Mouse (Mus musculus) common myeloid progenitor, adult 5-6 weeks (primary cell): ENCODE data around the gene Cdt1. TPM values are rescaled to one million over a fixed set of nuclear protein-coding genes. Genes with fewer than 3 reads are reported as not detected.

ENCODE experiments used
- ATAC-seq: replicated peaks from 2 replicates; pipeline ENCODE4 v1.8.0; 2016; ENCODE audit warnings: low read depth, mild to moderate bottlenecking, moderate TSS enrichment, inconsistent platforms; ENCODE audit not compliant: poor library complexity, severe bottlenecking
- total RNA-seq: library from RNA; stranded (forward); fragments of 200-1000, 187-1606 nt; gene quantifications from 2 replicates; pipeline ENCODE4 v1.2.3, GENCODE M21; 2017

Gene Cdt1
- total RNA-seq, 1 experiment from 2014 or later, result 53.3 TPM

DNA sequence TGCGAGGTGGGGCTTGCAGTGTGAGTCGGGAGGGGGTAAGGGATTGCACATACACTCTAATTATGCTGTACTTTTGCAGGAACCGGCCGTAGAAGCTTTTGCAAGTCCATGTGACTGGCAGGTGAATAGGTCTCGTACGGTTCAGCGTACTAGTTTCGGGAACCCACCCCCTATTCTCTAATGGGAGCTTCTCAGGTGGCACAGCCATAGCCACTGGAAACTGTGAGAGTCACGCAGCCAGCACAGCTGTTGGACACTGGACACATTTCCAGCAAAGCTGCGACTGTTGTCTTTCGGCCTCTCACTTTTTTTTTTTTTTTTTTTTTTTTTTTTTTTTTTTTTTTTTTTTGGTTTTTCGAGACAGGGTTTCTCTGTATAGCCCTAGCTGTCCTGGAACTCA lies 39.0 kb downstream of the Cdt1 start:
- ATAC-seq, result no peak

- ATAC-seq, result no peak
Measured at GRCm38 (mm10) chr8:122610209-122610608, 42.4 kb downstream of the Cdt1 start.

GRCm38 (mm10) chr8:122610612-122611277 lies 42.9 kb downstream of the Cdt1 start:
- ATAC-seq, result peak; percentile 31

DNA sequence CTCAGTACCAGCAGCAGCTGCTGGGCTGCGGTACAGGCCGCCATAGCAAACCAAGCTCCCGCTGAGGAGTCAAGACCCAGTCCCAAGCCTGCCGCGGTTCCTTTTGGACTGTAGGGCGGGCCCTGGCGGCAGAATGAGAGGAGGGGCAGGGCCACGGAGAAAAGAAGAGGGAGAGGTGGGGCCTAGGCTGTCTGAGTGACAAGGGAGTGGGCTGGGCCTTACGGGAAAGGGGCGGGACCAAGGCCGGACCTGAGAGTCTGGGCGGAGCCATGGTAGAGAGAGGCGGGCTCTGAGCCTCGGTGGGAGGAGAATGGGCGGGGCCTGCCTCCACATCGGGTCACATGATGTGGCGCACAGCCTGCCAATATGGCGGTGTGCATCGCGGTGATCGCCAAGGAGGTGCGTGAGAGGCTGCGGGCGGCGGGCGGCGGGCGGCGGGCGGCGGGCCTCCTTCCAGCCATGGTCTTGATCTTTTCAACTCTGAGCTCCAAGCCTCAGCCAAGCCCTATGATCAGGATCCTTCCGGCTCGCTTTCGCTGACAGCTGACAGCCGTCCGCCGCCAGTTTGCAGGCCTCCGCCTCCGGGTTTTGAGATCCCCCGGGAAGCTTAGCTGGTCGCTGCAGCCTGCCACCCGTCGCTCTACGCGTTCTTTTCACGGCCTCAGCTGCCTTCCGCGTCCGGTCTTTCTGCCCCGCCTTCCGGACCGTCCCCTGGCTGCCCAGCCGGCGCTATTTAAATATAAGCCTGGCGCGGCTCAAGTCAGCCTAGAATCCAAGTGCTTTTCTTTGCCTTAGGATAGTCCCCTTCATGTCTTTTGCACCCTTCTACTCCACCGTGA lies 43.7 kb downstream of the Cdt1 start, which contains the start of the genes Galns and Trappc2l:
TSS of gene Galns (minus strand) at position 169 of the 839 bp plus-strand sequence.
TSS of gene Trappc2l (plus strand) at position 346 of the 839 bp plus-strand sequence.
- peak; percentile 97 for ATAC-seq

- no peak for ATAC-seq
Measured at GRCm38 (mm10) chr8:122616181-122616905, 48.5 kb downstream of the Cdt1 start.

DNA sequence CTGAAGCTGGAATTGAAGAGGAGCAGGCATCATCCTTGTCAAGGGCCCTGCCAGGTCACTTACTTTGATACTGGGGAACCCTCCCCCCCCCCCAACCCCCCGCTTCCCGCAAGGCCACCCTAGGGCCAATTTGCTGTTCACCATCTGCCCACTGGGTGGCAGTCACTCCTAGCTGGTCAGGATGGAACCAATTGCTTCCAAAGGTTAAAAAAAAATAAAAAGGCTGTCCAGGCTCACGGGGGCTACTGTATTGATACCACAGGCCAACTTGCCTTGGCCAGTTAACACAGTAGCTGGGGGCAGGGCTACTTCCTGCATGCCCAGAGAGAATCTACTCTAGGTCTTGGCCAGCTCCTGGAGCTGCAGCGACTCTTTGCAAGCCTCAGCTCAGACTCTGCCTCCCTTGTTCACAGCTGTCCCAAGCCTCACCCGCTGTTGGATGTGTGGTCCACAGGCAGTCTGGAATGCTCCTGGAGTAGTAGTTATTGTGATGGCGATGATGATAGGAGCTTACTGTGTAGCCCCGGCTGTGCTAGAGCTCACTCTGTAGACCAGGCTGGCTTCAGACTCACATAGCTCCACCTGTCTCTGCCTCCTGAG lies 50.2 kb downstream of the Cdt1 start:
- ATAC-seq, result peak; percentile 70

DNA sequence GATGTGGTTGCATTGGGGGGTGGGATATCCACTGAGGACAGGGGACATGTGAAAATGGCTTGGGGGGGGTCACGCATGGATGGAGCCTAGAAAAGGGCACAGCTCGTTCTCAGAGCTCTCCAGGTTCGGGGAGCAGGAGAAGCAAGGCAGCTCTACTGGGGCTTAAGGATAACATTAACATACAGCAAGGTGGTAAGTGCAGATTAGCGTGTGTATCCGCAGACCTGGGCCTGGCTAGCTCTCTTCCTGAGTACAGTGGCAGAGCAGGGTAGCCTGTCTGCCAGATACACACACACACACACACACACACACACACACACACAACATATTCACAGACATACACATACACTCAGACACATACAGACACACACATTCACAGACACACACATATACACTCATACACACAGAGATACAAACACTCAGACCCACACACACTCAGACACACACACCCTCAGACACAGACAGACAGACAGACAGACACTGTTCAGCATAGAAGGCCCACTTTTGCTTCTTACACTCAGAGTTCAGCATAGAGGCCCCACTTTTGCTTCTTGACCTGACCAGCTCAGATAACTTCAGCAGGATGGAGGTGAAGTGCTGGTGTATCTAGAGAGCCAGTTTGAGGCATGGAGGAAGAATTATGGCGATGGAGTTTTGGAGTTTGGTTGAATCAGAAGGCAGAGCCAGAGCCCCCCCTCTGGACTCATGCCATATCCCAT lies 51.0 kb downstream of the Cdt1 start:
- ATAC-seq, result no peak

- ATAC-seq, result no peak
Measured at GRCm38 (mm10) chr8:122620446-122620845, 52.6 kb downstream of the Cdt1 start.

- no peak for ATAC-seq
Measured at GRCm38 (mm10) chr8:122622727-122623126, 54.9 kb downstream of the Cdt1 start, which contains the start of gene Pabpn1l. Gene Pabpn1l, minus strand, starts transcription at chr8:122622739.

Other genes with a start within 250 kb of the Cdt1 start
- gene Trhr2, start 207.3 kb upstream of the Cdt1 start, total RNA-seq, result not detected in 2 replicates
- gene Zc3h18, start 191.4 kb upstream of the Cdt1 start, total RNA-seq, result 68.9 and 81.0 TPM in 2 replicates
- gene Il17c, start 146.0 kb upstream of the Cdt1 start, total RNA-seq, result 0.96 TPM in 1 of 2 replicates, not detected in the other
- gene Cyba, start 135.1 kb upstream of the Cdt1 start, total RNA-seq, result 42.2 and 44.6 TPM in 2 replicates
- 1.2 and 3.2 TPM in 2 replicates for gene Mvd, start 124.6 kb upstream of the Cdt1 start, total RNA-seq
- not detected in 2 replicates for gene Snai3, start 107.3 kb upstream of the Cdt1 start, total RNA-seq
- gene Rnf166, start 92.0 kb upstream of the Cdt1 start, total RNA-seq, result 28.9 and 31.6 TPM in 2 replicates
- 7.8 and 26.5 TPM in 2 replicates for gene Ctu2, start 91.9 kb upstream of the Cdt1 start, total RNA-seq
- 19.4 and 22.3 TPM in 2 replicates for gene Piezo1, start 16.7 kb upstream of the Cdt1 start, total RNA-seq
- 72.1 and 79.3 TPM in 2 replicates for gene Aprt, start 8.9 kb downstream of the Cdt1 start, total RNA-seq
- 12.8 and 13.2 TPM in 2 replicates for gene Galns, start 43.4 kb downstream of the Cdt1 start, total RNA-seq
- 12.8 TPM in 2 replicates for gene Trappc2l, start 43.6 kb downstream of the Cdt1 start, total RNA-seq
- gene Pabpn1l, start 54.7 kb downstream of the Cdt1 start, total RNA-seq, result not detected in 2 replicates
- 9.0 and 28.2 TPM in 2 replicates for gene Cbfa2t3, start 131.1 kb downstream of the Cdt1 start, total RNA-seq
- gene Acsf3, start 207.5 kb downstream of the Cdt1 start, total RNA-seq, result 7.3 and 7.9 TPM in 2 replicates